Mouse (Mus musculus): ENCODE measurements at regions not wholly inside any gene's neighbourhood (a gene's known extent, or its start where the extent isn't known, plus 50 kb on each side); places are given as distances from the start of the nearest gene placed in this dataset.

DNA sequence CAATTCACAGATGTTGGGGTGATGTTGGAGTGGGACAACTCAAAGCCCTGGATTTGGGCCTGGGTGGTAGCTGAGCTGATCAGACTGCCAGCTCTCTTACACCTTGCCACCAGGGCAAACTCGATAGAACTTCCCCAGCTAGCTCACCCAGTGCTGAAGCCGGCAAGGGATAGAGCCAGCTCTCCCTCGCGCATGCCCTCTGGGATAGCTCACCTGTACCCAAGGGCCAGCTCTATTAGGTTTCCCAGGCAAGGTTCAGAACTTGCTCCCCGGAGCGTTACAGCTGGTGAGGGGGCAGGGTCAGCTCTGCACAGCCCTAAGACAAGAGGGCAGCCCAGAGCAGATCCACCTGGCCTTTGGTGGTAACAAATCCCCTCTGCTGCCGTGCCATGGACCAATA is 54.1 kb upstream of the 1700012A03Rik start:
- H3K36me3 ChIP-seq (replicated peaks; ENCODE audit: control insufficient read depth, insufficient read depth, low read length) = no peaks in the 10 kb centered on the region
- ATAC-seq (ENCODE audit: insufficient read depth, low read depth) (no peak), DNase-seq (ENCODE audit: low spot score) (no peak)
- no peak overlapping the region for H3K4me2 ChIP-seq (ENCODE audit: low read depth, low read length)
- no peaks in the 10 kb centered on the region for H3K4me1 ChIP-seq (ENCODE audit: control insufficient read depth, insufficient read depth)
- TF ChIP-seq EP300 (IDR thresholded peaks at IDR 0.05; ENCODE audit: low read depth) (no peak), CTCF (IDR thresholded peaks at IDR 0.05; ENCODE audit: low read depth) (no peak)
- no peaks in the 10 kb centered on the region for H3K27me3 ChIP-seq (ENCODE audit: control insufficient read depth, insufficient read depth, low read length)
- WGBS = 74% methylated on average over 7 of the region's 7 CpGs
- H3K9ac ChIP-seq (replicated peaks; ENCODE audit: low read depth, low read length) = no peak overlapping the region
- H3K4me3 ChIP-seq (ENCODE audit: low read depth, low read length) = no peak overlapping the region
- no peaks in the 10 kb centered on the region for H3K9me3 ChIP-seq (replicated peaks; ENCODE audit: control insufficient read depth, low read length)
- no peak overlapping the region for H3K27ac ChIP-seq (ENCODE audit: low read depth)

DNA sequence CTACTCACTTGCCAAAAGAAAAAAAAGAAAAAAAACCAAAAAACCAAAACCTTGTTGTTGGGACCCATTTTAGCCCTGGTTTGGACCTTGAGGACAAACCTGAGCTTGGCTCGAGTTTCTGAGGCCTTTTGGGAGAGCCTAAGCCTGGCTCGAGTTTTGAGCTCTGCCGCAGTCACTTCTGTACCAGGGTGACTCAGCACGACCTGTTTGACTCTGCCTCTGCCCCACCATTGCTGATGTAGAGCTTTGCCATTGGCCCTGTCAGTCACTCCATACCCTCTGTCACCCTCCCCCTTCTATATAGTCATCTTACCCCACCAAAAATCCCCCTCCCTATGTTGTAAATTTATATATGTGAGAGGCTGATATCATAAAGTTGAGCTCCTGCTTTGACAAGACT is 54.8 kb upstream of the 1700012A03Rik start:
- no peak for TF ChIP-seq CTCF (IDR thresholded peaks at IDR 0.05; ENCODE audit: low read depth)
- no peak for TF ChIP-seq EP300 (IDR thresholded peaks at IDR 0.05; ENCODE audit: low read depth)
- H3K9me3 ChIP-seq (replicated peaks; ENCODE audit: control insufficient read depth, low read length) = no peaks in the 10 kb centered on the region
- H3K36me3 ChIP-seq (replicated peaks; ENCODE audit: control insufficient read depth, insufficient read depth, low read length) = no peaks in the 10 kb centered on the region
- no peaks in the 10 kb centered on the region for H3K27me3 ChIP-seq (ENCODE audit: control insufficient read depth, insufficient read depth, low read length)
- H3K9ac ChIP-seq (replicated peaks; ENCODE audit: low read depth, low read length) = no peak overlapping the region
- no peaks in the 10 kb centered on the region for H3K4me1 ChIP-seq (ENCODE audit: control insufficient read depth, insufficient read depth)
- H3K27ac ChIP-seq (ENCODE audit: low read depth) = no peak overlapping the region
- DNase-seq (ENCODE audit: low spot score) = no peak
- no peak overlapping the region for H3K4me3 ChIP-seq (ENCODE audit: low read depth, low read length)
- 58% methylated on average over 4 of the region's 4 CpGs for WGBS
- no peak for ATAC-seq (ENCODE audit: insufficient read depth, low read depth)
- H3K4me2 ChIP-seq (ENCODE audit: low read depth, low read length) = no peak overlapping the region

DNA sequence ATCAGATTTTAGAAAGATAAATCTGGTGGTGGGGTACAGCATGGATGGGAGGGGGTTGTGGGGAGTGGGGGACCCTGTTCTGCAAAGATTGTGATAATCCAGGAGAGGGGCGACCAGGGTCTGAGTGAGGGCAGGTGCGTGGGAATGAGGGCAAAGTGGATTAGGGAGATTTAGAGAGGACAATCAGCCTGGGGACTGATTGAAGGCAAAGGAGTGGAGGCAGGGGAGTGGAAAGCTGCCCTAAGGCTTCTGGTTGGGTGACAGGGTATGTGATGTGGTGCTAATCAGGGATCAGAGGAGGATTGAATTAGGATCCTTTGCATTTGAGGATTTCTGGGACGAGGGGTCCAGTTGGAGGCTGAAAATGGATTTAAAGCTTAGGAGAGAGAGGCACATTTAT is 64.3 kb upstream of the 1700012A03Rik start:
- no peak overlapping the region for H3K27ac ChIP-seq (ENCODE audit: low read depth)
- no peak for ATAC-seq (ENCODE audit: insufficient read depth, low read depth)
- H3K9me3 ChIP-seq (replicated peaks; ENCODE audit: control insufficient read depth, low read length) = no peaks in the 10 kb centered on the region
- H3K9ac ChIP-seq (replicated peaks; ENCODE audit: low read depth, low read length) = no peak overlapping the region
- 24% methylated on average over 3 of the region's 3 CpGs for WGBS
- 0 out of 2 replicates have a peak, but pooled peaks cover 3% of the 10 kb centered on the region for H3K27me3 ChIP-seq (ENCODE audit: control insufficient read depth, insufficient read depth, low read length)
- H3K4me3 ChIP-seq (ENCODE audit: low read depth, low read length) = no peak overlapping the region
- TF ChIP-seq EP300 (IDR thresholded peaks at IDR 0.05; ENCODE audit: low read depth) (no peak), CTCF (IDR thresholded peaks at IDR 0.05; ENCODE audit: low read depth) (no peak)
- no peaks in the 10 kb centered on the region for H3K36me3 ChIP-seq (replicated peaks; ENCODE audit: control insufficient read depth, insufficient read depth, low read length)
- no peak for DNase-seq (ENCODE audit: low spot score)
- H3K4me1 ChIP-seq (ENCODE audit: control insufficient read depth, insufficient read depth) = no peaks in the 10 kb centered on the region
- H3K4me2 ChIP-seq (ENCODE audit: low read depth, low read length) = no peak overlapping the region

DNA sequence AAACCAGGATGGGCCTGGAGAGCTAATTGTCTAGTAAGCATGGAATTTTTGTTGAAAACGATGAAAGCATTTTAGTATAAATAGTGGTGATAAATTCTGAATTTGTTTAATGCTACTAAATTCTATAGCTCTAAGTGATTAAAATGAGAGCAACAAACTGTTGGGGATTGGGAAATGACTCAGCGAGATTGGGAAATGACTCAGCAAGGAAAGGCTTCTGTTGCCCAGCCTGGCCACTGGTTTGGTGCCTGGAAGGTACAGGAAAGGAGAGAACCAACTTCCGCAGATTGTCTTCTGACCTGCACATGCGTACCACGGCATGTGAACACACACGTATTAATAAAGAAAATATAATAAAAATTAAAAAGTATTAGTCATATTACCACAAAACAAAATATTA is 73.3 kb upstream of the 1700012A03Rik start:
- Histone ChIP-seq H3K27ac (ENCODE audit: low read depth) (no peak overlapping the region), H3K9ac (replicated peaks; ENCODE audit: low read depth, low read length) (no peak overlapping the region), H3K4me3 (ENCODE audit: low read depth, low read length) (no peak overlapping the region), H3K4me2 (ENCODE audit: low read depth, low read length) (no peak overlapping the region), H3K4me1 (ENCODE audit: control insufficient read depth, insufficient read depth) (no peaks in the 10 kb centered on the region), H3K36me3 (replicated peaks; ENCODE audit: control insufficient read depth, insufficient read depth, low read length) (no peaks in the 10 kb centered on the region), H3K9me3 (replicated peaks; ENCODE audit: control insufficient read depth, low read length) (no peaks in the 10 kb centered on the region), H3K27me3 (ENCODE audit: control insufficient read depth, insufficient read depth, low read length) (no peaks in the 10 kb centered on the region)
- 81% methylated on average over 6 of the region's 6 CpGs for WGBS
- no peak for ATAC-seq (ENCODE audit: insufficient read depth, low read depth)
- no peak for TF ChIP-seq CTCF (IDR thresholded peaks at IDR 0.05; ENCODE audit: low read depth)
- TF ChIP-seq EP300 (IDR thresholded peaks at IDR 0.05; ENCODE audit: low read depth) = no peak
- no peak for DNase-seq (ENCODE audit: low spot score)

DNA sequence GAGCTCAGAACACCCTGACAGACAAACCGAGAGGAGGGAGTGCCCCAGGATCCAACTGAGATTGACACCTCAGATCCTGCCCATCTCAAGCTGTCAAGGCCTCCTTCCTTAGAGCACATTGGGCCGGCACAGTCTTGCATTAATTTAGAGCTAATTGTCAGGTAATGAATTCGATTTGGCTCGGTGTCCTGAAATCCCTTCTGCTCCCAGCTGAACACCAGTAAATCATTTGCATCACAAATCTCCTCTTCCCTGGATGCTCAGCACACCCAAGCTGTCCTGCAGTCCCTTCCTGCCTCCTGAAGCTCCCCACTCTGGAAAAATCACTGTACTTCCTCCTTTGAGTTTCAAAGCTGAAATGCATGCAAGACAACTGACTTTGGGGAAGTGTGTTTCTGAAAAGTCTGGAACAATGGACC is 102.0 kb upstream of the 1700012A03Rik start:
- no peak for TF ChIP-seq CTCF (IDR thresholded peaks at IDR 0.05; ENCODE audit: low read depth)
- no peak for TF ChIP-seq EP300 (IDR thresholded peaks at IDR 0.05; ENCODE audit: low read depth)
- no peak overlapping the region for H3K9ac ChIP-seq (replicated peaks; ENCODE audit: low read depth, low read length)
- no peak for ATAC-seq (ENCODE audit: insufficient read depth, low read depth)
- DNase-seq (ENCODE audit: low spot score) = no peak
- 22% methylated on average over 4 of the region's 4 CpGs for WGBS
- no peaks in the 10 kb centered on the region for H3K9me3 ChIP-seq (replicated peaks; ENCODE audit: control insufficient read depth, low read length)
- no peak overlapping the region for H3K4me3 ChIP-seq (ENCODE audit: low read depth, low read length)
- no peaks in the 10 kb centered on the region for H3K4me1 ChIP-seq (ENCODE audit: control insufficient read depth, insufficient read depth)
- H3K27me3 ChIP-seq (ENCODE audit: control insufficient read depth, insufficient read depth, low read length) = no peaks in the 10 kb centered on the region
- H3K36me3 ChIP-seq (replicated peaks; ENCODE audit: control insufficient read depth, insufficient read depth, low read length) = no peaks in the 10 kb centered on the region
- H3K27ac ChIP-seq (ENCODE audit: low read depth) = no peak overlapping the region
- no peak overlapping the region for H3K4me2 ChIP-seq (ENCODE audit: low read depth, low read length)

DNA sequence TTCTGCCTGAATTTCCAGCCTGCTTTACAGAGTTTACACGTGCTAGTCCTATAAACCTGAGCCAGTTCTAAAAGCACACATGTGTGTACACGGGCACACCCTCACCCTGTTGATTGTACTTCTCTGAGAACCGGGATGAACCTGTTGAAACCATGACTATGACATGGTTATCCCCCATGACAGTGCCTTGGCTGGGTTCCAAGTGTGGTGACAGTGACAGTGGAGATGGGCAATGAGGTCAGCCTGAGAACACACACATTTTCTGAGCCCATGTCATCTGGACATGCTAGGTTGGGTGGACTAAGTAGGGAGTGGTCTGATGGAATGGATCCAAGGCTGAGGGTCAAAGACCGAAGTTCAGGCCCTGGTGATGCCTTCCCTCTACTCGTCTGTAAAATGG is 103.5 kb upstream of the 1700012A03Rik start:
- Histone ChIP-seq H3K36me3 (replicated peaks; ENCODE audit: control insufficient read depth, insufficient read depth, low read length) (no peaks in the 10 kb centered on the region), H3K27me3 (ENCODE audit: control insufficient read depth, insufficient read depth, low read length) (no peaks in the 10 kb centered on the region), H3K9me3 (replicated peaks; ENCODE audit: control insufficient read depth, low read length) (no peaks in the 10 kb centered on the region), H3K4me2 (ENCODE audit: low read depth, low read length) (no peak overlapping the region), H3K27ac (ENCODE audit: low read depth) (no peak overlapping the region), H3K4me3 (ENCODE audit: low read depth, low read length) (no peak overlapping the region), H3K9ac (replicated peaks; ENCODE audit: low read depth, low read length) (no peak overlapping the region), H3K4me1 (ENCODE audit: control insufficient read depth, insufficient read depth) (no peaks in the 10 kb centered on the region)
- no peak for TF ChIP-seq EP300 (IDR thresholded peaks at IDR 0.05; ENCODE audit: low read depth)
- TF ChIP-seq CTCF (IDR thresholded peaks at IDR 0.05; ENCODE audit: low read depth) = no peak
- WGBS = 67% methylated on average over 5 of the region's 5 CpGs
- DNase-seq (ENCODE audit: low spot score) = no peak
- no peak for ATAC-seq (ENCODE audit: insufficient read depth, low read depth)
